Mouse (Mus musculus) forebrain, postnatal 0 days (tissue): ENCODE results near the gene Gzmm. TPM values are rescaled to one million over a fixed set of nuclear protein-coding genes. Genes with fewer than 3 reads are reported as not detected.

ENCODE experiments used
- ATAC-seq: fragments of 200-750 bp; cut with Nextera tagmentation; 2 replicates; pipeline ENCODE4 v1.8.0; 2017; ENCODE audit warnings: mild to moderate bottlenecking, moderate library complexity
- DNase-seq: peaks from one replicate; pipeline ENCODE4 v3.0.0-alpha.2; 2015
- H3K27ac ChIP-seq: fragments of 300-500 bp; sonication (generic); 2 replicates; pipeline ENCODE4 v1.5.1; 2014; ENCODE audit warnings: low read depth, mild to moderate bottlenecking, antibody characterized with exemption, low read length, moderate library complexity, mixed read lengths
- H3K27me3 ChIP-seq: fragments of 300-500 bp; sonication (generic); 2 replicates; pipeline ENCODE4 v1.6.1; 2014; ENCODE audit warnings: mild to moderate bottlenecking, low read length, mixed read lengths; ENCODE audit not compliant: insufficient read depth
- H3K36me3 ChIP-seq: fragments of 300-500 bp; sonication (generic); 2 replicates; pipeline ENCODE4 v1.6.1; 2014; ENCODE audit warnings: mild to moderate bottlenecking, moderate library complexity; ENCODE audit not compliant: insufficient read depth
- H3K4me1 ChIP-seq: fragments of 300-500 bp; sonication (generic); 2 replicates; pipeline ENCODE4 v1.6.1; 2014; ENCODE audit warnings: antibody characterized with exemption; ENCODE audit not compliant: insufficient read depth
- H3K4me2 ChIP-seq: fragments of 300-500 bp; sonication (generic); 2 replicates; pipeline ENCODE4 v1.6.1; 2014; ENCODE audit warnings: low read depth, mild to moderate bottlenecking, moderate library complexity
- H3K4me3 ChIP-seq: fragments of 300-500 bp; sonication (generic); 2 replicates; pipeline ENCODE4 v1.5.1; 2014; ENCODE audit warnings: low read depth, low read length, mixed read lengths
- H3K9ac ChIP-seq: fragments of 300-500 bp; sonication (generic); 2 replicates; pipeline ENCODE4 v1.6.1; 2014; ENCODE audit warnings: mild to moderate bottlenecking
- H3K9me3 ChIP-seq: fragments of 300-500 bp; sonication (generic); 2 replicates; pipeline ENCODE4 v1.6.1; 2016; ENCODE audit warnings: low read length
- CTCF ChIP-seq: sonication (generic); IDR thresholded peaks from 2 replicates; pipeline ENCODE4 v1.5.1; 2016; ENCODE audit warnings: antibody characterized with exemption, control low read depth, low read depth
- WGBS: fragments of 180-500 bp; shearing (Covaris S2); extraction: QIAGEN DNeasy Blood & Tissue Kit; methylation state at CpG from one replicate; pipeline ENCODE4 v1.1.7; 2014; 5-methylcytosine and 5-hydroxymethylcytosine counted together
- polyA plus RNA-seq: library from polyadenylated mRNA; unstranded; fragments of >200 nt; fragmentation: Nextera tagmentation; extraction: Ambion mirVana; gene quantifications from 2 replicates; pipeline ENCODE4 v1.2.1, GENCODE M21; 2015
- total RNA-seq: library from RNA; depleted of rRNA; stranded (reverse); fragments of >200 nt; gene quantifications from 2 replicates; pipeline ENCODE4 v1.2.3, GENCODE M21; 2014

The Gzmm gene
- total and polyA plus RNA-seq, 2 experiments from 2014 or later, result 1.1 to 3.3 TPM

GRCm38 (mm10) chr10:79686691-79687090, 2.1 kb upstream of the Gzmm start:
- DNase-seq (no peak), ATAC-seq (no peak)
- Histone ChIP-seq H3K36me3 (peaks cover 54% of the 10 kb centered on the region), H3K4me2 (no peak overlapping the region), H3K4me1 (0 out of 2 replicates have a peak, but pooled peaks cover 11% of the 10 kb centered on the region), H3K4me3 (no peak overlapping the region), H3K27ac (no peak overlapping the region), H3K27me3 (no peaks in the 10 kb centered on the region), H3K9ac (no peak overlapping the region), H3K9me3 (no peaks in the 10 kb centered on the region)
- 96% methylated on average over 1 of the region's 1 CpGs for WGBS
- no peak for TF ChIP-seq CTCF

- Histone ChIP-seq H3K27me3 (no peaks in the 10 kb centered on the region), H3K36me3 (peaks cover 54% of the 10 kb centered on the region)
- 96% methylated on average over 6 of the region's 6 CpGs for WGBS
These were observed 1.3 kb upstream of the Gzmm start for GRCm38 (mm10) chr10:79687513-79687912.

GRCm38 (mm10) chr10:79689178-79689577, 358 bp downstream of the Gzmm start:
- no peak for TF ChIP-seq CTCF
- H3K4me1 ChIP-seq, result no peaks in the 10 kb centered on the region
- H3K4me2 ChIP-seq, result no peak overlapping the region
- H3K27me3 ChIP-seq, result no peaks in the 10 kb centered on the region
- no peak overlapping the region for H3K9ac ChIP-seq
- peaks cover 54% of the 10 kb centered on the region for H3K36me3 ChIP-seq
- WGBS, result 97% methylated on average over 3 of the region's 3 CpGs
- 0 out of 2 replicates have a peak, but pooled peaks have one; percentile 7 for ATAC-seq
- no peaks in the 10 kb centered on the region for H3K9me3 ChIP-seq
- H3K4me3 ChIP-seq, result no peak overlapping the region
- no peak overlapping the region for H3K27ac ChIP-seq
- no peak for DNase-seq

More at GRCm38 (mm10) chr10:79687513-79687912, 1.3 kb upstream of the Gzmm start:
- TF ChIP-seq CTCF, result no peak
- H3K9ac ChIP-seq, result no peak overlapping the region
- DNase-seq (no peak), ATAC-seq (no peak)
- 0 out of 2 replicates have a peak, but pooled peaks cover 11% of the 10 kb centered on the region for H3K4me1 ChIP-seq
- no peak overlapping the region for H3K27ac ChIP-seq
- no peak overlapping the region for H3K4me3 ChIP-seq
- H3K9me3 ChIP-seq, result no peaks in the 10 kb centered on the region
- no peak overlapping the region for H3K4me2 ChIP-seq

- Histone ChIP-seq H3K27me3 (no peaks in the 10 kb centered on the region), H3K4me3 (no peak overlapping the region), H3K4me1 (peaks cover 6% of the 10 kb centered on the region; the same call in 1 of the 2 replicates), H3K9ac (no peak overlapping the region), H3K9me3 (no peaks in the 10 kb centered on the region), H3K4me2 (no peak overlapping the region), H3K36me3 (peaks cover 28% of the 10 kb centered on the region), H3K27ac (no peak overlapping the region)
- DNase-seq (no peak), ATAC-seq (no peak)
- WGBS, result 91% methylated on average over 2 of the region's 2 CpGs
- TF ChIP-seq CTCF, result peak; percentile 43
These were observed 3.2 kb downstream of the Gzmm start for GRCm38 (mm10) chr10:79691986-79692548.

GRCm38 (mm10) chr10:79693580-79694378, 5.0 kb downstream of the Gzmm start:
- no peaks in the 10 kb centered on the region for H3K9me3 ChIP-seq
- no peaks in the 10 kb centered on the region for H3K27me3 ChIP-seq
- no peak for TF ChIP-seq CTCF
- peaks cover 6% of the 10 kb centered on the region; the same call in 1 of the 2 replicates for H3K4me1 ChIP-seq
- no peak overlapping the region for H3K9ac ChIP-seq
- ATAC-seq, result no peak
- H3K4me3 ChIP-seq, result no peak overlapping the region
- H3K27ac ChIP-seq, result no peak overlapping the region
- DNase-seq, result no peak
- WGBS, result 76% methylated on average over 12 of the region's 12 CpGs
- H3K36me3 ChIP-seq, result peaks cover 11% of the 10 kb centered on the region
- no peak overlapping the region for H3K4me2 ChIP-seq

- no peaks in the 10 kb centered on the region for H3K27me3 ChIP-seq
- H3K27ac ChIP-seq, result no peak overlapping the region
- H3K36me3 ChIP-seq, result peaks cover 6% of the 10 kb centered on the region
- H3K4me2 ChIP-seq, result no peak overlapping the region
- 76% methylated on average over 6 of the region's 6 CpGs for WGBS
- peaks cover 6% of the 10 kb centered on the region; the same call in 1 of the 2 replicates for H3K4me1 ChIP-seq
- DNase-seq, result no peak
- no peak for ATAC-seq
- no peak overlapping the region for H3K4me3 ChIP-seq
- no peak for TF ChIP-seq CTCF
- H3K9me3 ChIP-seq, result no peaks in the 10 kb centered on the region
- H3K9ac ChIP-seq, result no peak overlapping the region
These were observed 5.5 kb downstream of the Gzmm start for GRCm38 (mm10) chr10:79694379-79694655.
